Mouse (Mus musculus) midbrain, postnatal 0 days (tissue): ENCODE data around the gene Whrn. TPM values are rescaled to one million over a fixed set of nuclear protein-coding genes. Genes with fewer than 3 reads are reported as not detected.
A peak's percentile ranks its signal among the peaks of the same experiment; 100 is the strongest.

ENCODE experiments used
- ATAC-seq: fragments of 200-750 bp; cut with Nextera tagmentation; 2 replicates; pipeline ENCODE4 v1.8.0; 2017; ENCODE audit warnings: moderate number of reproducible peaks, mild to moderate bottlenecking, moderate TSS enrichment, moderate library complexity; ENCODE audit not compliant: low FRiP score
- DNase-seq: peaks from one replicate; pipeline ENCODE4 v3.0.0-alpha.2; 2015; ENCODE audit warnings: low spot score
- H3K27ac ChIP-seq: fragments of 300-500 bp; sonication (generic); 2 replicates; pipeline ENCODE4 v1.5.1; 2014; ENCODE audit warnings: low read depth, mild to moderate bottlenecking, low read length, mixed read lengths
- H3K27me3 ChIP-seq: fragments of 300-500 bp; sonication (generic); 2 replicates; pipeline ENCODE4 v1.6.1; 2014; ENCODE audit warnings: low read length, control low read depth, mixed read lengths; ENCODE audit not compliant: insufficient read depth
- H3K36me3 ChIP-seq: fragments of 300-500 bp; sonication (generic); 2 replicates; pipeline ENCODE4 v1.6.1; 2014; ENCODE audit warnings: low read length, control low read depth, mixed read lengths; ENCODE audit not compliant: insufficient read depth
- H3K4me1 ChIP-seq: fragments of 300-500 bp; sonication (generic); 2 replicates; pipeline ENCODE4 v1.6.1; 2014; ENCODE audit warnings: mild to moderate bottlenecking, control low read depth, antibody characterized with exemption, low read length, mixed read lengths; ENCODE audit not compliant: insufficient read depth
- H3K4me2 ChIP-seq: fragments of 300-500 bp; sonication (generic); 2 replicates; pipeline ENCODE4 v1.6.1; 2014; ENCODE audit warnings: low read depth, mild to moderate bottlenecking, low read length, mixed read lengths; ENCODE audit not compliant: poor library complexity, severe bottlenecking
- H3K4me3 ChIP-seq: fragments of 300-500 bp; sonication (generic); 2 replicates; pipeline ENCODE4 v1.5.1; 2014; ENCODE audit warnings: low read depth, mild to moderate bottlenecking, low read length, moderate library complexity
- H3K9ac ChIP-seq: fragments of 300-500 bp; sonication (generic); replicated peaks from 2 replicates; pipeline ENCODE4 v1.6.1; 2014; ENCODE audit warnings: mild to moderate bottlenecking, low read length, moderate library complexity, mixed read lengths; ENCODE audit not compliant: poor library complexity, severe bottlenecking
- H3K9me3 ChIP-seq: fragments of 300-500 bp; sonication (generic); 2 replicates; pipeline ENCODE4 v1.6.1; 2016; ENCODE audit warnings: low read length, control low read depth
- CTCF ChIP-seq: IDR thresholded peaks from 2 replicates; pipeline ENCODE4 v1.5.1; 2016; ENCODE audit warnings: antibody characterized with exemption, mild to moderate bottlenecking
- WGBS: fragments of 180-500 bp; shearing (Covaris S2); extraction: QIAGEN DNeasy Blood & Tissue Kit; methylation state at CpG from one replicate; pipeline ENCODE4 v1.1.7; 2014; 5-methylcytosine and 5-hydroxymethylcytosine counted together
- polyA plus RNA-seq: library from polyadenylated mRNA; unstranded; fragments of >200 nt; fragmentation: Nextera tagmentation; extraction: Ambion mirVana; gene quantifications from 2 replicates; pipeline ENCODE4 v1.2.1, GENCODE M21; 2015
- total RNA-seq: library from RNA; depleted of rRNA; stranded (reverse); fragments of >200 nt; gene quantifications from 2 replicates; pipeline ENCODE4 v1.2.3, GENCODE M21; 2014

The Whrn gene
- total and polyA plus RNA-seq, 2 experiments from 2014 or later: 3.5 to 14.5 TPM

GRCm38 (mm10) chr4:63408247-63408646 lies 87.5 kb downstream of the Whrn start:
- H3K9ac ChIP-seq: no peak overlapping the region
- no peaks in the 10 kb centered on the region for H3K9me3 ChIP-seq
- H3K4me2 ChIP-seq: 0 out of 2 replicates have a peak overlapping the region, but pooled peaks have one; percentile 99
- ATAC-seq (no peak; the same call in 1 of the 2 replicates), DNase-seq (peak; percentile 87)
- H3K4me1 ChIP-seq: peaks cover 15% of the 10 kb centered on the region
- 0 out of 2 replicates have a peak overlapping the region, but pooled peaks have one; percentile 12 for H3K27ac ChIP-seq
- H3K4me3 ChIP-seq: no peak overlapping the region
- no peak for TF ChIP-seq CTCF
- WGBS: 35% methylated on average over 7 of the region's 7 CpGs
- H3K36me3 ChIP-seq: no peaks in the 10 kb centered on the region
- no peaks in the 10 kb centered on the region for H3K27me3 ChIP-seq

GRCm38 (mm10) chr4:63405683-63406082 lies 90.1 kb downstream of the Whrn start:
- TF ChIP-seq CTCF: no peak
- Histone ChIP-seq H3K27ac (no peak overlapping the region), H3K27me3 (no peaks in the 10 kb centered on the region), H3K4me3 (no peak overlapping the region), H3K9me3 (no peaks in the 10 kb centered on the region), H3K4me2 (no peak overlapping the region), H3K36me3 (no peaks in the 10 kb centered on the region), H3K9ac (no peak overlapping the region), H3K4me1 (peaks cover 15% of the 10 kb centered on the region)
- ATAC-seq (no peak), DNase-seq (no peak)
- 69% methylated on average over 4 of the region's 4 CpGs for WGBS

- no peak overlapping the region for H3K4me3 ChIP-seq
- no peak overlapping the region for H3K4me2 ChIP-seq
- WGBS: 19% methylated on average over 7 of the region's 7 CpGs
- H3K27me3 ChIP-seq: no peaks in the 10 kb centered on the region
- peaks cover 14% of the 10 kb centered on the region for H3K4me1 ChIP-seq
- H3K9ac ChIP-seq: no peak overlapping the region
- H3K9me3 ChIP-seq: no peaks in the 10 kb centered on the region
- H3K36me3 ChIP-seq: no peaks in the 10 kb centered on the region
- no peak for TF ChIP-seq CTCF
- no peak overlapping the region for H3K27ac ChIP-seq
- no peak for ATAC-seq
- DNase-seq: peak; percentile 20
Observed at GRCm38 (mm10) chr4:63405051-63405450, 90.7 kb downstream of the Whrn start.

- H3K36me3 ChIP-seq: no peaks in the 10 kb centered on the region
- H3K27me3 ChIP-seq: no peaks in the 10 kb centered on the region
- ATAC-seq (no peak), DNase-seq (no peak)
- H3K27ac ChIP-seq: no peak overlapping the region
- TF ChIP-seq CTCF: no peak
- H3K4me3 ChIP-seq: no peak overlapping the region
- 80% methylated on average over 7 of the region's 7 CpGs for WGBS
- H3K4me1 ChIP-seq: peaks cover 7% of the 10 kb centered on the region; the same call in 1 of the 2 replicates
- no peaks in the 10 kb centered on the region for H3K9me3 ChIP-seq
- H3K4me2 ChIP-seq: no peak overlapping the region
- H3K9ac ChIP-seq: no peak overlapping the region
Observed at GRCm38 (mm10) chr4:63404205-63404604, 91.6 kb downstream of the Whrn start.

GRCm38 (mm10) chr4:63403040-63403959 lies 92.5 kb downstream of the Whrn start, which contains the start of gene Akna:
Akna (minus strand) TSS chr4:63403354.
- peak within 1 kb of the TSS; percentile 21; the same call in 1 of the 2 replicates for H3K4me2 ChIP-seq
- no peaks in the 10 kb centered on the region for H3K9me3 ChIP-seq
- H3K4me1 ChIP-seq: 0 out of 2 replicates have a peak, but pooled peaks cover 4% of the 10 kb centered on the region
- 21% methylated on average over 17 of the region's 17 CpGs for WGBS
- no peak for TF ChIP-seq CTCF
- DNase-seq: peak; percentile 91
- no peaks in the 10 kb centered on the region for H3K36me3 ChIP-seq
- H3K9ac ChIP-seq: no peak within 1 kb of the TSS
- H3K27me3 ChIP-seq: no peaks in the 10 kb centered on the region
- no peak within 1 kb of the TSS for H3K4me3 ChIP-seq
- peak within 1 kb of the TSS; percentile 8; the same call in 1 of the 2 replicates for H3K27ac ChIP-seq
- peak; percentile 71 for ATAC-seq

- Histone ChIP-seq H3K27ac (no peak overlapping the region), H3K4me3 (no peak overlapping the region), H3K36me3 (no peaks in the 10 kb centered on the region), H3K9me3 (no peaks in the 10 kb centered on the region), H3K9ac (no peak overlapping the region), H3K4me1 (no peaks in the 10 kb centered on the region), H3K27me3 (no peaks in the 10 kb centered on the region), H3K4me2 (peak overlapping the region; percentile 21; the same call in 1 of the 2 replicates)
- 72% methylated on average over 6 of the region's 6 CpGs for WGBS
- no peak for ATAC-seq
- no peak for DNase-seq
- TF ChIP-seq CTCF: no peak
Observed at GRCm38 (mm10) chr4:63402558-63402957, 93.2 kb downstream of the Whrn start.
